Mouse (Mus musculus) heart, postnatal 14 days (tissue): ENCODE data around the gene Nr1i3. TPM values are rescaled to one million over a fixed set of nuclear protein-coding genes. Genes with fewer than 3 reads are reported as not detected.
A peak's percentile ranks its signal among the peaks of the same experiment; 100 is the strongest.

Source experiments
- DNase-seq, 2 experiments: peaks; one replicate each; pipeline ENCODE4 v3.0.0; 2021 to 2022
- intact Hi-C: fragments of 180-260 bp; cut with DNase I; formaldehyde crosslinking; loops from one replicate; pipeline ENCODE4 v1.15.1; 2025
- total RNA-seq, 2 experiments: library from RNA; stranded (reverse); gene quantifications; 2 replicates each; pipeline ENCODE4 v1.2.3; 2021

Nr1i3 gene
- total RNA-seq, 2 experiments from 2014 or later = 0.14 TPM; not detected in 1

DNA sequence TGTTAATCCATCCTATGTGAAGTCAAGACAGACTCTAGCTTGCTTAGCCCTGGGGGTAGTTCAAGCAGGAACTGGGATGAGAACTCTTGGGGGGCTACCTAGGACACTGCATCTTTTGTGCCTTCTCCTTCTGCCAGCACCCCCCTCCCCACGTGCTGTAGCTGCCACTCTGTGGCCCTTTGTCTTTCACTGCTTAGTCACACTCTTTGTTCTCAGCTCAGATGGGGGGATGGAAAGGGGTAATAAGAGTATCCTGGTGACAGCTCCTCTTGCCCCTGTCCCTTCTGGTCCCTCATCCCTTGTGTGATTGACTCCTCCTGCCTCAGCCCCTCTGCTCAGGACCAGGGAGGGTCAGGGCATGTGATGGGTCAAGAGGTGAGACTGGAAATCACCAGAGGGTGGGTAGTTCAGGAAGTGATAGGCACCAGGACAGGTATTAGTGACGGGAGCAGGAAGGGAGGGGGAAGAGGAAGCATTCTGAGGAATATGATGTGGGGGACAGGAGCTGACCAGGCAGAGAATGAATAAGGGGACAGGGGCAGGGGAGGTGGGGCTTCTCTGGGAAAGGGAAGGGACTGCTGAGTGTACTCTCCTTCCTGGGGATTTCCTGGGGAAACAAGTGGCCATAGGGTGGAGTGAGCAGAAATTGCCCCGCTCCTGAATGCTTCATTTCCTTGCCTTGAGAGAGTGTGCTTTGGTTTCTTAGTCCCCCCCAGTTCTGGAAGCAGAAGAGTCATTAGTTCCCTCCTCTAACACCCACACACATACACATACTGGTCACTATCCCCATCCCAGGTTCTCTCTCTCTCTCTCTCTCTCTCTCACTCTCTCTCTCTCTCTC lies 34.8 kb downstream of the Nr1i3 start:
- DNase-seq = no peak
- intact Hi-C loops = no loop called here

DNA sequence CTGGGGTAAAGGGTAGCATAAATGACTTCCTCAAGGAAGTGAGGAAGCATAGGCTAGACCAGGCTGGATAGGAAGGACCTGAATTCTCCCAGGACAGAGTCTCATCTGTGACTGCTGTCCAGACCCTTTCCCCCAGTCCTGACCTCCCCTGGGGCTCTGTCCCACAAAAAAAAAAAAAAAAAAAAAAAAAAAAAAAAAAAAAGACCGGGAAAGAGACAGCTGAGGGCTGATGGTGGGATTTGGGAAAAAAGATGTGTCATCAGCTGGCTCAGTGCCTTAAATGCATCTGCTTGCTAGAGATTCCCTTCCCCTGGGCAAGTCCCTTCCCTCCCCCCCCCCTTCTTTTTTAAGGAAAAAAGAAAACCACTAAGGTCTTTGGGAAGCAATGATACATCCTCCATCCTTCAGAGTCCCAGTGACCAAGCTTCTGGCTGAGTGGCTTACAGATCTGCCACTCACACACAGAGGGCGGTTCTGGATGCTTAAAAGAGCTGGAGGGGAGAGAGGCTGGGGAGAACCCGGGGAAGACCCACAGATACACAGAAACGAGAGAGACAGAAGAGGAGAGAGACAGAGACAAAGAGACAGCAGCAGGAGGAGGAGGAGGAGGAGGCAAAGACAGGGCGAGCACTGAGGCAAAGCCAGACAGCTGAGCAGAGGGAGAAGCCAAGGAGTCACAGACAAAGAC lies 36.3 kb downstream of the Nr1i3 start, which contains the start of gene Adamts4:
Gene Adamts4 (plus strand): TSS at position 509 of the 688 bp plus-strand sequence.
- DNase-seq = peak; percentile 63 to 72
- intact Hi-C loops = no loop called here

GRCm38 (mm10) chr1:171250680-171251593 lies 37.2 kb downstream of the Nr1i3 start, which contains the start of gene Ndufs2:
Ndufs2 (minus strand) TSS chr1:171251388.
- intact Hi-C loops = no loop called here
- DNase-seq = peak; percentile 42 to 44

DNA sequence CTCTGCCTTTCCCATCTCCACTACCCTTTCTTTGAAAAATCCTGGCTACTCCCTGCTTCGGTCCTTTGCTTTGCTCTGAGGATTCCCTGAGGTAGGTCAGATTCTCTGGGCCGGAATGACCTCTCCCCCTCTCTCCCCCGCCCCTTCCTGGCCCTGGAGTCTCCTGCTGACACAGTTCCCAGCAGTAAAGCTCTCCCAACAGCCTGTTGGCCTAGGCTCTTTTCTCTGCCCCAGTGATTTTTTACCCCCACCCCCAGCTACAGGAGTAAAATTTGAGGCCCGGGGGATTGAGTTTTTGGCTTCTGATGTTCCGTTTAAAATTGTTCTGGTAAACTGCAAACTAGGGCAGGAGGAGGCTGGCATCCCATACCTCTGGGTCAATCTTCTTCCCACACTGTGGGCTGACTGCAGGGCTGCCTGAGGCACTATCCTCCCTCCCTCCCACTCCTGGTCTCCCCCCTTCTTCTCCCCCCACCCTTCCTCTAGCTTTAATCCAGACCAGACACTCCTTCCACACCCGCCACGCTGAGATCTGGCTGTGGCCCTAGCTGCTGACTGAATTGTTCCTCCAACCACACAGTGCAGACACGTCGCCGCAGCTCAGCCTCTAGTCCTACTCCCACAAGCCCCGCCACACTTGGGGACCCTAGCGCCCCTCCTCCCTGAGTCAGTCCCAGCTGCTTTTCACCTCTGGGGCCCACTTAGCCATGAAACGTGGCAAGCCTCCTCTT lies 38.0 kb downstream of the Nr1i3 start:
- intact Hi-C loops = no loop called here
- DNase-seq = peak; percentile 53 to 60

GRCm38 (mm10) chr1:171252415-171252814 lies 38.6 kb downstream of the Nr1i3 start:
- intact Hi-C loops = no loop called here
- no peak for DNase-seq

- no peak for DNase-seq
- intact Hi-C loops = loop anchor here (2.0 kb wide), 2 partner anchors 33 to 137 kb away; partner anchors contain the start of gene Tomm40l
These were observed 42.5 kb downstream of the Nr1i3 start for GRCm38 (mm10) chr1:171256095-171256818.

DNA sequence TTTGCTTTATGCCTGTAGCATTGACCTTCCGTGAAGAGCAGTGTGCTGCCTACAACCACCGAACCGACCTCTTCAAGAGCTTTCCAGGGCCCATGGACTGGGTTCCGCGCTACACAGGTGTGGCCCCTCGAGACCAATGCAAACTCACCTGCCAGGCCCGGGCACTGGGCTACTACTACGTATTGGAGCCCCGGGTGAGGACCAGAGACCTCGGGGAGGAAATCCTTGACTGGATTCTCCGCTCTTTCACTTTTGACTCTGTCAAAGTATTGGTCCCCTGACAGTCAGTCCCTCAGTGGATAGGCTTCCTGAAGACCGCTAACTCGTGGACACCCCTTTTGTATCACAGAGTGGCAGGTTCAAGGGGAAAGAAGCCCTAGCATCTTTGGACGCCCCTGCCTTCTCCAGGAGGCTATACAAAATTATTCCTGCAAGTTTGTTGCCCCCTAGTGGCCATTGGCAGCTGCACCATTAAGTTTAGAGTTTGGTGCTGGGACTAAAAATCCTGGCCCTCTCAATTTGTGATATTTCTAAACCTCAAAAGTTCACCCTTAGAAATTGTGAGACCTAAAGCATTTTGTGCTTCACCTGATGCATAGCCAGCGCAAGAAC lies 43.3 kb downstream of the Nr1i3 start:
- intact Hi-C loops = loop anchor here (2.0 kb wide), 2 partner anchors 34 to 138 kb away; partner anchors contain the start of gene Tomm40l
- DNase-seq = peak; percentile 66 to 79

DNA sequence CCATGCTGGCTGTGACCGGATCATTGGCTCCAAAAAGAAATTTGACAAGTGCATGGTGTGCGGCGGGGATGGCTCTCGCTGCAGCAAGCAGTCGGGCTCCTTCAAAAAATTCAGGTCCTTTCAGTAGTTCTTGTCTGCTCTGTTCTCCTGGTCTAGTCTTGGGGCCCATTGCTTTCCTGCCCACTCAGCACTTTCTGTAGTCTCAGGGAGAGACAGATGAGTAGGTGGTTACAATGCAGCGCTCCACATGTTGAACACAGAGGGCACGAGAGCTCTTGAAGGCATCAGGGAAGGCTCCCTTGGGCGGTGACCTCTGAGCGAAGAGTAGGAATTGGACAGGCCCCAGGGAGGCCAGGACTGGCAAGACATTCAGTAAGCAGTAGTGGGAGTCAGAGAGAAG lies 44.0 kb downstream of the Nr1i3 start:
- no peak for DNase-seq
- intact Hi-C loops = loop anchor here (2.0 kb wide), 2 partner anchors 35 to 139 kb away; partner anchors contain the start of gene Tomm40l

DNA sequence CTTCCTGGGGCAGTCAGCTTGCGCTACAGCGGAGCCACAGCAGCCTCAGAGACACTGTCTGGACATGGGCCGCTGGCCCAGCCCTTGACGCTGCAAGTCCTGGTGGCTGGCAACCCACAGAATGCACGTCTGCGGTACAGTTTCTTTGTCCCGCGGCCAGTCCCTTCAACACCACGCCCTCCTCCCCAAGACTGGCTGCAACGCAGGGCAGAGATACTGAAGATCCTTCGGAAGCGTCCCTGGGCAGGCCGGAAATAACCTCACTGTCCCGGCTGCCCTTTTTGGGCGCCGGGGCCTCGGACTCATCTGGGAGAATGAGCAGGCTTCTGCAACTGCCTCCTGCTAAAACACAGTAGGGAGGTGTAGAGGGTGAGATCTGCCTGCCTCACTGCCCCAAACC lies 45.2 kb downstream of the Nr1i3 start:
- no peak for DNase-seq
- intact Hi-C loops = no loop called here

- intact Hi-C loops = no loop called here
- no peak for DNase-seq
These were observed 46.5 kb downstream of the Nr1i3 start for GRCm38 (mm10) chr1:171260316-171260715.

- peak; percentile 68 to 82 for DNase-seq
- intact Hi-C loops = no loop called here
These were observed 48.9 kb downstream of the Nr1i3 start for GRCm38 (mm10) chr1:171262594-171263130.

GRCm38 (mm10) chr1:171263185-171263611 lies 49.4 kb downstream of the Nr1i3 start:
- intact Hi-C loops = no loop called here
- DNase-seq = peak in 1 of 2 experiments; percentile 60

- intact Hi-C loops = no loop called here
- DNase-seq = no peak
These were observed 50.1 kb downstream of the Nr1i3 start for GRCm38 (mm10) chr1:171263666-171264461.

GRCm38 (mm10) chr1:171265971-171266744 lies 52.4 kb downstream of the Nr1i3 start:
- no peak for DNase-seq
- intact Hi-C loops = no loop called here

- no peak for DNase-seq
- intact Hi-C loops = no loop called here
These were observed 54.6 kb downstream of the Nr1i3 start for GRCm38 (mm10) chr1:171268341-171268740.

DNA sequence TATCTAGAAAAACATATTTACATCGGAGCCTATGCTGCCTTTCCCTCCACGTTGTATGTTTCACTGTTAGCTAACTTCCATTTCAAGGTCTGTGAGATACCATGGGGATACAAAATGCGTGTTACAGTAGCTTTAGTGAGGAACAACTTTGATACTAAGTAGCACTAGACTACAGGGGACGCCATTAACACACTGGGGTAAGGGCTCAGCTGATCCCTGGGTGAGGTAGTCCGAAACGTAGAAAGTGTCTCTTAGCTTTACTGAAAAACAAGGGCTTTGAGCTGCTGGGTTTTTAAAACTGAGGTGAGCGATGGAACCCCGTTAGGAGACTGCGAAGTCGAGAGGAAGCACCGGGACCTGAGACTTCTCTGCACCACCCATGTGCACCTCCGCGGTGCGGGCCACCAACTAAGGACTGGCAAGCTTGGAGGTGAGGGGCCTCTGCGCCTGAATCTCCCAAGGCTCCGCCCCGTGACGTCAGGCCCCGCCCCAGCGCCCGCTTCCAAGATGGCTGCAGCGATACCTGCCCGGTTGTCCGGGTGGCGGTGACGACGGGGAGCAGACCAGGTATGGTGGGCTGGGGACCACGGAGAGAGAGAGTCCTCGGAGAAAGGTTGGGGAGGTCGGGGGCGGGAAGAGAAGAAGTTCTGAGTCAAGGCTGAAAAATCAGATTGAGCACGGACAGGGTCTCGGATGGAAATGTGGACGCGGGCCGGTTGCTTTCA lies 56.2 kb downstream of the Nr1i3 start, which contains the start of gene B4galt3:
Gene B4galt3 (plus strand): TSS at position 481 of the 725 bp plus-strand sequence.
- intact Hi-C loops = no loop called here

More for the DNA sequence above, 56.2 kb downstream of the Nr1i3 start, which contains the start of gene B4galt3:
- DNase-seq = peak; percentile 95 to 98
